Mouse (Mus musculus) lung, embryonic 16.5 days (tissue): ENCODE results near the gene Dcst2. TPM values are rescaled to one million over a fixed set of nuclear protein-coding genes. Genes with fewer than 3 reads are reported as not detected.

Source experiments
- ATAC-seq: fragments of 200-750 bp; cut with Nextera tagmentation; 2 replicates; pipeline ENCODE4 v1.8.0; 2017; ENCODE audit warnings: low read depth, mild to moderate bottlenecking, moderate library complexity
- H3K27ac ChIP-seq: fragments of 300-500 bp; sonication (generic); 2 replicates; pipeline ENCODE4 v1.5.1; 2014; ENCODE audit warnings: mild to moderate bottlenecking, control low read depth, low read length
- H3K27me3 ChIP-seq: fragments of 300-500 bp; sonication (generic); 2 replicates; pipeline ENCODE4 v1.6.1; 2014; ENCODE audit warnings: low read depth, low read length, mixed read lengths; ENCODE audit not compliant: control insufficient read depth, insufficient read depth
- H3K36me3 ChIP-seq: fragments of 300-500 bp; sonication (generic); 2 replicates; pipeline ENCODE4 v1.6.1; 2014; ENCODE audit warnings: low read length; ENCODE audit not compliant: control insufficient read depth, insufficient read depth
- H3K4me1 ChIP-seq: fragments of 300-500 bp; sonication (generic); replicated peaks from 2 replicates; pipeline ENCODE4 v1.6.1; 2014; ENCODE audit warnings: low read length, mixed read lengths; ENCODE audit not compliant: control insufficient read depth, insufficient read depth
- H3K4me2 ChIP-seq: fragments of 300-500 bp; sonication (generic); 2 replicates; pipeline ENCODE4 v1.6.1; 2014; ENCODE audit warnings: low read depth, low read length, control low read depth
- H3K4me3 ChIP-seq: fragments of 300-500 bp; sonication (generic); 2 replicates; pipeline ENCODE4 v1.5.1; 2014; ENCODE audit warnings: mild to moderate bottlenecking, low read length, control low read depth
- H3K9ac ChIP-seq: fragments of 300-500 bp; sonication (generic); 2 replicates; pipeline ENCODE4 v1.6.1; 2014; ENCODE audit warnings: low read length, control low read depth
- H3K9me3 ChIP-seq: fragments of 300-500 bp; sonication (generic); 2 replicates; pipeline ENCODE4 v1.6.1; 2016; ENCODE audit warnings: low read length; ENCODE audit not compliant: control insufficient read depth
- WGBS: fragments of 180-500 bp; shearing (Covaris S2); extraction: QIAGEN DNeasy Blood & Tissue Kit; methylation state at CpG from one replicate; pipeline ENCODE4 v1.1.7; 2014; 5-methylcytosine and 5-hydroxymethylcytosine counted together
- polyA plus RNA-seq: library from polyadenylated mRNA; unstranded; fragments of >200 nt; fragmentation: Nextera tagmentation; extraction: Ambion mirVana; gene quantifications from 2 replicates; pipeline ENCODE4 v1.2.1, GENCODE M21; 2015

Gene Dcst2
- polyA plus RNA-seq, 1 experiment from 2014 or later, result 0.06 TPM

- no peak for ATAC-seq
- no peaks in the 10 kb centered on the region for H3K36me3 ChIP-seq
- H3K9ac ChIP-seq, result no peak overlapping the region
- no peaks in the 10 kb centered on the region for H3K27me3 ChIP-seq
- 80% methylated on average over 11 of the region's 11 CpGs for WGBS
- no peaks in the 10 kb centered on the region for H3K9me3 ChIP-seq
- peaks cover 55% of the 10 kb centered on the region for H3K4me1 ChIP-seq
- H3K27ac ChIP-seq, result peak overlapping the region; percentile 24; the same call in 1 of the 2 replicates
- no peak overlapping the region for H3K4me3 ChIP-seq
- no peak overlapping the region for H3K4me2 ChIP-seq
These were observed 26.5 kb downstream of the Dcst2 start for GRCm38 (mm10) chr3:89388134-89388881.

- 51% methylated on average over 5 of the region's 6 CpGs for WGBS
- Histone ChIP-seq H3K27me3 (no peaks in the 10 kb centered on the region), H3K4me3 (no peak overlapping the region), H3K9ac (no peak overlapping the region), H3K9me3 (no peaks in the 10 kb centered on the region), H3K36me3 (no peaks in the 10 kb centered on the region), H3K27ac (no peak overlapping the region), H3K4me2 (no peak overlapping the region), H3K4me1 (peaks cover 53% of the 10 kb centered on the region)
- ATAC-seq, result no peak
These were observed 27.3 kb downstream of the Dcst2 start for GRCm38 (mm10) chr3:89388901-89389740.

GRCm38 (mm10) chr3:89390111-89390515, 28.3 kb downstream of the Dcst2 start:
- peak overlapping the region; percentile 98 for H3K4me2 ChIP-seq
- no peaks in the 10 kb centered on the region for H3K27me3 ChIP-seq
- H3K4me1 ChIP-seq, result peaks cover 44% of the 10 kb centered on the region
- H3K9ac ChIP-seq, result peak overlapping the region; percentile 76
- ATAC-seq, result no peak
- no peaks in the 10 kb centered on the region for H3K36me3 ChIP-seq
- H3K27ac ChIP-seq, result peak overlapping the region; percentile 89
- peak overlapping the region; percentile 73 for H3K4me3 ChIP-seq
- H3K9me3 ChIP-seq, result no peaks in the 10 kb centered on the region
- 32% methylated on average over 5 of the region's 5 CpGs for WGBS

GRCm38 (mm10) chr3:89390699-89391662, 29.2 kb downstream of the Dcst2 start:
- WGBS, result 12% methylated on average over 19 of the region's 19 CpGs
- Histone ChIP-seq H3K27me3 (no peaks in the 10 kb centered on the region), H3K9ac (peak overlapping the region; percentile 76)

GRCm38 (mm10) chr3:89391663-89392511, 30.1 kb downstream of the Dcst2 start:
- Histone ChIP-seq H3K9ac (peak overlapping the region; percentile 76), H3K9me3 (no peaks in the 10 kb centered on the region), H3K4me3 (peak overlapping the region; percentile 73), H3K4me1 (peaks cover 43% of the 10 kb centered on the region), H3K36me3 (no peaks in the 10 kb centered on the region), H3K27ac (peak overlapping the region; percentile 89), H3K4me2 (peak overlapping the region; percentile 98), H3K27me3 (no peaks in the 10 kb centered on the region)
- WGBS, result under 1% methylated on average over 53 of the region's 56 CpGs
- ATAC-seq, result no peak

More at GRCm38 (mm10) chr3:89390699-89391662, 29.2 kb downstream of the Dcst2 start:
- H3K4me1 ChIP-seq, result peaks cover 43% of the 10 kb centered on the region
- no peaks in the 10 kb centered on the region for H3K9me3 ChIP-seq
- peak overlapping the region; percentile 73 for H3K4me3 ChIP-seq
- H3K4me2 ChIP-seq, result peak overlapping the region; percentile 98
- ATAC-seq, result no peak
- peak overlapping the region; percentile 89 for H3K27ac ChIP-seq
- H3K36me3 ChIP-seq, result no peaks in the 10 kb centered on the region

GRCm38 (mm10) chr3:89392871-89393311, 31.1 kb downstream of the Dcst2 start:
- peak overlapping the region; percentile 98 for H3K4me2 ChIP-seq
- no peaks in the 10 kb centered on the region for H3K27me3 ChIP-seq
- peak overlapping the region; percentile 89 for H3K27ac ChIP-seq
- H3K4me1 ChIP-seq, result peaks cover 34% of the 10 kb centered on the region
- H3K9ac ChIP-seq, result peak overlapping the region; percentile 76
- no peaks in the 10 kb centered on the region for H3K9me3 ChIP-seq
- H3K36me3 ChIP-seq, result no peaks in the 10 kb centered on the region
- WGBS, result under 1% methylated on average over 14 of the region's 24 CpGs
- peak overlapping the region; percentile 73 for H3K4me3 ChIP-seq
- ATAC-seq, result no peak

GRCm38 (mm10) chr3:89393605-89394004, 31.8 kb downstream of the Dcst2 start:
- ATAC-seq, result peak; percentile 95
- Histone ChIP-seq H3K27ac (peak overlapping the region; percentile 98), H3K4me2 (peak overlapping the region; percentile 99), H3K36me3 (no peaks in the 10 kb centered on the region), H3K9ac (peak overlapping the region; percentile 80), H3K4me3 (peak overlapping the region; percentile 73), H3K9me3 (no peaks in the 10 kb centered on the region), H3K27me3 (no peaks in the 10 kb centered on the region), H3K4me1 (peaks cover 29% of the 10 kb centered on the region)
- WGBS, result 0% methylated on average over 15 of the region's 15 CpGs
